Mouse (Mus musculus) C2C12 (cell line): ENCODE results near the gene Smo. TPM values are rescaled to one million over a fixed set of nuclear protein-coding genes. Genes with fewer than 3 reads are reported as not detected.
A peak's percentile ranks its signal among the peaks of the same experiment; 100 is the strongest.

Source experiments
- H3K27me3 ChIP-seq: one replicate; pipeline ENCODE4 v1.6.1; 2011; ENCODE audit not compliant: control insufficient read depth, insufficient read depth, insufficient read length
- H3K36me3 ChIP-seq: one replicate; pipeline ENCODE4 v1.6.1; 2011; ENCODE audit not compliant: control insufficient read depth, insufficient read depth
- H3K4me3 ChIP-seq: one replicate; pipeline ENCODE4 v1.5.1; 2011; ENCODE audit warnings: mild to moderate bottlenecking, control low read depth; ENCODE audit not compliant: poor library complexity, insufficient read depth, severe bottlenecking
- H3K79me2 ChIP-seq: one replicate; pipeline ENCODE4 v1.6.1; 2011; ENCODE audit not compliant: control insufficient read depth, insufficient read depth
- H3K79me3 ChIP-seq: one replicate; pipeline ENCODE4 v1.6.1; 2011; ENCODE audit warnings: low read depth, control low read depth
- H3ac ChIP-seq: one replicate; pipeline ENCODE3; 2011; ENCODE audit warnings: low read depth; ENCODE audit not compliant: control insufficient read depth, insufficient read length
- CEBPB ChIP-seq: IDR thresholded peaks from one replicate; pipeline ENCODE4 v1.6.1; 2011; ENCODE audit warnings: low read depth, mild to moderate bottlenecking, control low read depth, moderate library complexity
- CTCF ChIP-seq: IDR thresholded peaks from one replicate; pipeline ENCODE4 v1.5.1; 2011; ENCODE audit not compliant: control insufficient read depth, insufficient read depth, insufficient read length
- FOSL1 ChIP-seq: IDR thresholded peaks from one replicate; pipeline ENCODE4 v1.8.0; 2011; ENCODE audit warnings: mild to moderate bottlenecking, low read length; ENCODE audit not compliant: poor library complexity, insufficient read depth, severe bottlenecking
- MAX ChIP-seq: IDR thresholded peaks from one replicate; pipeline ENCODE4 v1.6.1; 2011; ENCODE audit warnings: mild to moderate bottlenecking, control low read depth
- MYOD1 ChIP-seq: IDR thresholded peaks from one replicate; pipeline ENCODE4 v1.6.1; 2011; ENCODE audit warnings: low read depth; ENCODE audit not compliant: control insufficient read depth, insufficient read length
- MYOG ChIP-seq: IDR thresholded peaks from one replicate; pipeline ENCODE4 v1.6.1; 2011; ENCODE audit not compliant: control insufficient read depth, insufficient read length; ENCODE audit errors: extremely low read depth
- USF1 ChIP-seq: IDR thresholded peaks from one replicate; pipeline ENCODE4 v1.6.1; 2011; ENCODE audit warnings: low read depth, mild to moderate bottlenecking, control low read depth, moderate library complexity
- polyA plus RNA-seq: library from polyadenylated mRNA; unstranded; fragments of >200 nt; fragmentation: generic; extraction: Trizol; gene quantifications from one replicate; pipeline ENCODE4 v1.2.1, GENCODE M21; 2012; ENCODE audit warnings: missing spikeins

Smo gene
- polyA plus RNA-seq, 1 experiment = 86.2 TPM

GRCm38 (mm10) chr6:29766874-29767273 lies 31.6 kb downstream of the Smo start:
- H3K4me3 ChIP-seq = no peak overlapping the region
- H3ac ChIP-seq = no peak overlapping the region
- no peaks in the 10 kb centered on the region for H3K79me3 ChIP-seq
- peaks cover 28% of the 10 kb centered on the region for H3K79me2 ChIP-seq
- H3K27me3 ChIP-seq = no peaks in the 10 kb centered on the region
- no peaks in the 10 kb centered on the region for H3K36me3 ChIP-seq
- TF ChIP-seq CEBPB (no peak), FOSL1 (no peak), MAX (no peak), USF1 (no peak), CTCF (no peak), MYOD1 (no peak), MYOG (no peak)

- Histone ChIP-seq H3K4me3 (peak within 1 kb of the TSS; percentile 60), H3ac (peak within 1 kb of the TSS; percentile 87), H3K79me3 (no peaks in the 10 kb centered on the region), H3K79me2 (peaks cover 28% of the 10 kb centered on the region), H3K27me3 (no peaks in the 10 kb centered on the region), H3K36me3 (no peaks in the 10 kb centered on the region)
- peak; percentile 97 for TF ChIP-seq USF1
- no peak for TF ChIP-seq MYOG
- peak; percentile 62 for TF ChIP-seq MAX
These were observed 32.7 kb downstream of the Smo start, which contains the start of gene Ahcyl2 for GRCm38 (mm10) chr6:29767813-29768660. Gene Ahcyl2 (plus strand): TSS chr6:29768011.

- Histone ChIP-seq H3K27me3 (no peaks in the 10 kb centered on the region), H3K79me3 (no peaks in the 10 kb centered on the region), H3K4me3 (peak overlapping the region; percentile 60), H3K36me3 (no peaks in the 10 kb centered on the region), H3K79me2 (peaks cover 28% of the 10 kb centered on the region), H3ac (peak overlapping the region; percentile 87)
- no peak for TF ChIP-seq MYOG
- TF ChIP-seq CEBPB = no peak
- TF ChIP-seq USF1 = no peak
- TF ChIP-seq FOSL1 = no peak
- TF ChIP-seq MYOD1 = no peak
- TF ChIP-seq MAX = no peak
- TF ChIP-seq CTCF = no peak
These were observed 33.6 kb downstream of the Smo start for GRCm38 (mm10) chr6:29768791-29769441.

DNA sequence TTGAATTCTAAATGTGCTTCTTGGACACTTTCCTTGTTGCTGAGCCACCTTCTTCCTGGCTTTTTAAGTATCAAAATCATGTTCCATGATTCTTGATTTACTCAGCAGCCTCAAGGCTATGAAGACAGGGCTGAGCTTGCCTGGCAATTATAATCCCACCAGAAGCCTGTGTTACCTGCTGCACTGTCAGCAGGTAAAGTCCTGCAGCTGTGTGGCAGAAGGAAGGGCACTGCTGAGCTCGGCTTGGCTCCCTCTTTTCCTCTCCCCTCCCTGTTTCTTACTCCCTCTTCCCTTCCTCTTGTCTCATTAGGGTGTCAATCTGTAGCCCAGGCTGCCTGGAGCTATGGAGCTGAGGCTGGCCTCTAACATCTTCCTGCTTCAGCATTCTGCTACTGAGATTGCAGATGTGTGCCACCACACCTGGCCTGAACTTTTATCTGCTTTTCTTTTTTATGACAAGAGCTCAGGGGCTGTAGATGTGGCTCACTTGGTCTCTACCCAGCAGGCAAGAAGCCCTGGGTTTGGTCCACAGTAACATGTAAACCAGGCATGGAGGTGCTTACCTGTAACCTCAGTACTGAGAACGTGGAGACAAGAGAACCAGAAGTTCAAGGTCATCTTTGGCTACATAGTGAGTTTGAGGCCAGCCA lies 35.5 kb downstream of the Smo start:
- no peaks in the 10 kb centered on the region for H3K36me3 ChIP-seq
- H3ac ChIP-seq = no peak overlapping the region
- TF ChIP-seq MYOG (no peak), CTCF (no peak), FOSL1 (no peak), USF1 (no peak)
- H3K27me3 ChIP-seq = no peaks in the 10 kb centered on the region
- no peaks in the 10 kb centered on the region for H3K79me3 ChIP-seq
- peaks cover 28% of the 10 kb centered on the region for H3K79me2 ChIP-seq
- no peak overlapping the region for H3K4me3 ChIP-seq

DNA sequence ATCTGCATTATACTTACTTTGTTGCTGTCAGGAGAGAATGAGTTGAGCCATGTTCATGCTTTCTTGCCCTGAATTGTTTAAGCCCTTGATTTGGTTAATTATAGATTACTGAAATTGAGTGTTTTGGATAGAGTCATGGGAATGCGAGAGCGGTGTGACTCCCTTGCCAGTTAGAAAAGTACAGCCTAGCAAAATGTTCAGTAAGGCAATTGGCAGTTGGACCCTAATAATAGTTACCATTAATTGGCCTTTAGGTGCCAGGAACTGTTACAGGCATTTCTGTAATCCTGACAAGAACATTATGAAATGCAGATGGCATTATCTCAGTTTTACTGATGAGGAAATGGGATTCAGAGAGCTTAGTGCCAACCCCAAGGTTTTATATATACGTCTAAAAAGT lies 36.9 kb downstream of the Smo start:
- H3K36me3 ChIP-seq = no peaks in the 10 kb centered on the region
- H3K79me3 ChIP-seq = no peaks in the 10 kb centered on the region
- H3K4me3 ChIP-seq = no peak overlapping the region
- H3ac ChIP-seq = no peak overlapping the region
- peaks cover 28% of the 10 kb centered on the region for H3K79me2 ChIP-seq
- TF ChIP-seq CEBPB = no peak
- TF ChIP-seq MAX = no peak
- TF ChIP-seq USF1 = no peak
- TF ChIP-seq CTCF = no peak
- no peak for TF ChIP-seq FOSL1
- TF ChIP-seq MYOG = no peak
- TF ChIP-seq MYOD1 = no peak
- no peaks in the 10 kb centered on the region for H3K27me3 ChIP-seq
